Mouse (Mus musculus): ENCODE measurements at regions not wholly inside any gene's neighbourhood (a gene's known extent, or its start where the extent isn't known, plus 50 kb on each side); places are given as distances from the start of the nearest gene placed in this dataset.

DNA sequence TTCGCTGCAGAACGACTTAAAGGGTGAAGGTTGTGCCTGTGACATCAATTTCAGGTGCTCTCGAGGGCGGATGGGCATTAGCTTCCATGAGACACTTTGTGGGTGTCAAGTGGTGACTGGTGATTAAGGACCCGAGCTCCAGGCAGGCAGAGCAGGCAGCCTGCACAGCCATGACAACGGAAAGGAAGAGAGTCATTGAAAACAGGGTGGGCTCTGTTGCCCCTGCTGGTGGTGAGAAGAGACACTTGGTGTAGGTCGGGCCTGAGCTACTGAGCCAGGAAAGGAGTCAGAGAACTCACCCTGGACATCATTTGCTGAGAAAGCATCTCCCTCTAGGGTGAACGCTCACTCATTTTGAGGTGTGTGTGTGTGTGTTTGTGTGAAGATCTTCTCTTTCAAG lies 80.1 kb upstream of the Arglu1 start:
- DNase-seq (ENCODE audit: low spot score in 2 of 2), result no peak

DNA sequence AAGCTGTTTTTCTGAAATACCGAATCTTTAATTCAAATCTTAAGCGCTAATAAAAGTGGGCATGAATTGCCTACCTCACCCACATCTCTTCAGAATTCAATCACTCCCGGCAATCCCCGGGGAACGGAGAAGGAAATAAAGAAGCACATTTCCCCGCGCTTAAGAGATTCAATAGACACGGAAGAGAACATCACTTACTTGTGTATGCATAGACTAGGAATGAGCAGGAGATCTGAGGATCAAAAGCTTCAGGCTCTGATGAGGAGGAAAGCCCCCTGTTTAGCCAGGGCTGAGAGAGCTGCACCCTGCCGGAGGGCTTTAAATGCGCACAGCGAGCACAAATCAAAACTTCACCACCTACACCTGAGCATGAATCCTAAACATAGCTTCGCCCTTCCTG lies 72.0 kb upstream of the Arglu1 start:
- DNase-seq (ENCODE audit: low spot score in 2 of 2), result no peak

DNA sequence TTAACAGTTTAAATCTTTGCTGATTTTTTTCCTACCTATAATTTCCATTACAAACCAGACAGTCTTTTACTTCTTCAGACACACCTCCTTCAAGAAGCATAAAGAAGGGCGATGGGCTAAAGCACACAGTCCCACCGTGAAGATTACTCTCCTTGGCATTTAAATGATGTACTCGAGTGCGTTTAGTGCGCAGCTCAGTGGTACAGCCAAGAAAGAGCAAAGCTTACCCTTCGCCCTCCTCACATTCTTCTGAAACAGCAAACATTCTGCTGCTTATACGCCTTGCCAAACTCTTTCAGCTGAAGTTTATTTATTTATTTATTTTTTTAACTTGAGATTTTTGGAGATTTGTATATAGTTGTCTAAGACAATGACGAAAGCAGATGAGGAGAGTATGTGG lies 68.0 kb upstream of the Arglu1 start:
- DNase-seq (ENCODE audit: low spot score in 2 of 2), result no peak

DNA sequence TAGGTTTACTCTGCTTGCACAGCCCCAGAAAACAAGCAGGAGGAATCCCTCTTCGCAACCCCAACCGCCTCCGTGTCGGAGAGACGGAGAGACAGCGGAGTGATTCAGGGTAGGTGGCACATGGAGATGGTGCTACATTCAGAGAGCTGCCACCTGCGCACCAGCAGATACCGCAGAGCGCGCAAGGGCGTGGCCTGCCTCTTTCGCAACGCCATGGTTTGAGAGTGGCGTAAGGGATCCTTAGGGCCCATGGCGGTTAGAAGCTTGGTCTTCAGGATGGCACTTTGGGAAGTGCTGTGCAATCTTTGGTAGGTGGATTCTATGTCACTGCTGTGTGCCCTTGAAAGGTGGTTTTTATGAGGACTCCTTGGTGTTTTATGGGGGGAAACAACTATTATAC lies 60.9 kb upstream of the Arglu1 start:
- no peak for DNase-seq (ENCODE audit: low spot score in 2 of 2)

DNA sequence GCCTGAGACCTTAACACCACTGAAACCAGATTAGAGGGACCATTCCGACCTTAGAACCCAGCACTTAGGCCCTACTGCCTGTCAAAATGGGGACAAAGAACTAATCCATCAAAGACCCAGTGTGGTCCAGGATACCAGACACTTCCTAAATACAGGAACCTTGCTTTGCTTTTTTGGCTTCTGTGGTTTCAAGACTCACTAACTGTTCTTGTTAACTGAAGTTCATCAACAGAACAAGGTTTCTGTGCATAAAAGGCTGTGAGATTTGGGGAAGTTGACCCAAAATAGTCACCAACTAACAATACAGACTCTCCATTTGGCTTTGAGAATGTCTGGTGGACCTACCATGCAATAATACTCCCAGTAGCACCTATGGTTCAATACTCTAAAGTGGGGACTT lies 56.4 kb upstream of the Arglu1 start:
- no peak for DNase-seq (ENCODE audit: low spot score in 2 of 2)

DNA sequence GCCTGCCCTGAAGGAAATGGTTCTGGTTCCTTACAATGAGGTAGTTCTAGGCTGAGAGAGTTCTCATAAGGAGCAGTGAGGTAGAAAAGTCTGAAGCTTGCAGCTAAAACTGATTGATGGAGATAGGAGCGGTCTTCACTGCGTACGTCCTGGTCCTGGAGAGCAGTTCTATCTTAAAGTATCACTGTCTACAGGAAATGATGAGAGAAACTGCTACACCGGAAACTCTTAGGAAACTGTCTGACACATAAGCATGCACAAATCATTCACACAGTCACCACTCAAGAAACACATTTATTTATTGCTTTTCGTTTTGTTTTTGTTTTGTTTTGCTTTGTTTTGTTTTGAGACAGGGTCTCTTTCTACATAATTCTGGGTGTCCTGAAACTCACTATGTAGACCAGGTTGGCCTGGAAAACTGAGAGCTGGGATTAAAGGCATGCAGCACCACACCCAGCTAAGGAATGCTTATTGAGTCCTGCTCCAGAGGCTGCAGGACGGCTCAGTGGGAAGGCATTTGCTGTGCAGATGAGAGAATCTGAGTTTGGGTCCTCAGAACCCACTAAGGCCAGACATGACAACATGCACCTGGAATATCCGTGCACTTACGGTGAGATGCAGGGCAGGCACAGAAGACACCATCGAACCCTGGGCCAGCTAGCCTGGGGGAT lies 55.4 kb upstream of the Arglu1 start:
- DNase-seq (ENCODE audit: low spot score in 2 of 2), result no peak
